Mouse (Mus musculus) naive thymus-derived CD4-positive, alpha-beta T cell, adult 2 months (primary cell): ENCODE data around the gene Prss43.
"Not testable (repeated sequence)": the region's sequence is repeated elsewhere in the genome, so short reads cannot be mapped to it uniquely, and the experiment has no call there.

Source experiments
- DNase-seq: peaks from one replicate; pipeline ENCODE4 v3.0.0-alpha.2; 2011; ENCODE audit warnings: low read depth

Gene Prss43

GRCm38 (mm10) chr9:110826390-110826789, at the start of gene Prss43:
Gene Prss43, plus strand, starts transcription at chr9:110826690.
- no peak for DNase-seq

GRCm38 (mm10) chr9:110778100-110778499, 48.4 kb upstream of the Prss43 start:
- no peak for DNase-seq

GRCm38 (mm10) chr9:110778559-110778958, 47.9 kb upstream of the Prss43 start:
- no peak for DNase-seq

- peak; percentile 19 for DNase-seq
Observed at GRCm38 (mm10) chr9:110779242-110779913, 47.1 kb upstream of the Prss43 start.

- DNase-seq, result peak; percentile 93
Observed at GRCm38 (mm10) chr9:110781256-110781721, 45.2 kb upstream of the Prss43 start.

GRCm38 (mm10) chr9:110781731-110782130, 44.8 kb upstream of the Prss43 start:
- DNase-seq, result no peak

- no peak for DNase-seq
Observed at GRCm38 (mm10) chr9:110783611-110784010, 42.9 kb upstream of the Prss43 start.

GRCm38 (mm10) chr9:110788169-110788568, 38.3 kb upstream of the Prss43 start:
- DNase-seq, result no peak

- no peak for DNase-seq
Observed at GRCm38 (mm10) chr9:110790462-110790861, 36.0 kb upstream of the Prss43 start.

GRCm38 (mm10) chr9:110797013-110797412, 29.5 kb upstream of the Prss43 start:
- DNase-seq, result no peak

- DNase-seq, result no peak
Observed at GRCm38 (mm10) chr9:110797866-110798265, 28.6 kb upstream of the Prss43 start, which contains the start of gene Prss42. Gene Prss42, plus strand, starts transcription at chr9:110798166.

- DNase-seq, result no peak
Observed at GRCm38 (mm10) chr9:110800834-110801479, 25.5 kb upstream of the Prss43 start.

GRCm38 (mm10) chr9:110803294-110803693, 23.2 kb upstream of the Prss43 start:
- DNase-seq, result no peak

GRCm38 (mm10) chr9:110810051-110810450, 16.4 kb upstream of the Prss43 start:
- DNase-seq, result no peak

- no peak for DNase-seq
Observed at GRCm38 (mm10) chr9:110813789-110814188, 12.7 kb upstream of the Prss43 start, which contains the start of gene Prss44. Gene Prss44, plus strand, starts transcription at chr9:110813994.

GRCm38 (mm10) chr9:110820546-110820945, 5.9 kb upstream of the Prss43 start:
- DNase-seq, result not testable (repeated sequence)

GRCm38 (mm10) chr9:110821436-110821835, 5.1 kb upstream of the Prss43 start:
- no peak for DNase-seq

- DNase-seq, result no peak
Observed at GRCm38 (mm10) chr9:110825426-110825825, 1.1 kb upstream of the Prss43 start.

- peak; percentile 74 for DNase-seq
Observed at GRCm38 (mm10) chr9:110825832-110826231, 658 bp upstream of the Prss43 start.

GRCm38 (mm10) chr9:110833021-110833420, 6.5 kb downstream of the Prss43 start:
- DNase-seq, result peak; percentile 46

- DNase-seq, result no peak
Observed at GRCm38 (mm10) chr9:110834411-110834810, 7.9 kb downstream of the Prss43 start, which contains the start of gene Prss45. Gene Prss45, plus strand, starts transcription at chr9:110834588.

GRCm38 (mm10) chr9:110834961-110835360, 8.5 kb downstream of the Prss43 start:
- no peak for DNase-seq

GRCm38 (mm10) chr9:110836112-110836511, 9.6 kb downstream of the Prss43 start:
- no peak for DNase-seq
